Comparison of ENCODE assay signal across 8 mouse cellular contexts in the genomic region with DNA sequence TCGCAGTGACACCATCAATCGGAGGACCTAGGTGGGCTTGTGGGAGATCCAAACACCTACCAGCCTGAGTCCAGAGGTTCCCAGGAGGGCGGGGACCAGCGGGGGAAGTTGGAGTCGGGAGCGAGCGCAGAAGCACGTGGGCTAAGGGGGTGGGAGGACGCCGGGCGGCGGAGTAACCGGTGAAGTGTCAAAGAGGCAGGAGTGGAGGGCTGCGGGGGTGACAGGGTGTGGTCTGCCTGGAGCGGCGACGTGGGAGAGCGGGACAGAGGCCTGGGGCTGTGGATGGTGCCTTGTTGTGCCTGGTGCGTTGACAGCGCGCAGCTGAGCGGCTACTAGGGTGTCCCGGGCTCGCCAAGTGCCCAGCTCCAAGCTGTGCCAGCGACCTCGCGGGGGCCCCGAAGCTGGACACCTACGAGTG. TPM values are rescaled to one million over a fixed set of nuclear protein-coding genes. Genes with fewer than 3 reads are reported as not detected.
DNase-seq lines count a peak whose midpoint lies in the region; ATAC-seq and TF ChIP-seq lines count a peak whose summit lies in the region.

Gene Sema6d, plus strand, starts transcription at position 157 of the 418 bp plus-strand sequence.

- 2% methylated on average over 29 of the region's 29 CpGs for WGBS in heart, embryonic 13.5 days
- WGBS in lung, embryonic 16.5 days, result under 1% methylated on average over 28 of the region's 29 CpGs
- 3% methylated on average over 23 of the region's 29 CpGs for WGBS in stomach, postnatal 0 days

- H3K9me3 ChIP-seq in heart, embryonic 13.5 days, result no peaks in the 10 kb centered on the region
- no peaks in the 10 kb centered on the region for H3K9me3 ChIP-seq in lung, embryonic 16.5 days (ENCODE audit: control insufficient read depth, low read length)
- no peaks in the 10 kb centered on the region for H3K9me3 ChIP-seq in stomach, postnatal 0 days (ENCODE audit: control insufficient read depth, low read length)

- peak within 1 kb of the TSS; percentile 75 for H3K9ac ChIP-seq in heart, embryonic 13.5 days
- peak within 1 kb of the TSS; percentile 65 for H3K9ac ChIP-seq in lung, embryonic 16.5 days (ENCODE audit: low read length)
- H3K9ac ChIP-seq in stomach, postnatal 0 days (ENCODE audit: low read length), result peak within 1 kb of the TSS; percentile 41

- DNase-seq in layer of hippocampus, adult 11-12 months (ENCODE audit: low spot score), result peak; percentile 21
- DNase-seq in layer of hippocampus, adult 9-10 months (ENCODE audit: low spot score), result no peak
- peak; percentile 41 for DNase-seq in embryo, embryonic 9.5 days (ENCODE audit: extremely low spot score)
- DNase-seq in layer of hippocampus, adult 9-11 months, result peak; percentile 17
- peak; percentile 16 for DNase-seq in stomach, postnatal 0 days (ENCODE audit: low spot score)
- no peak for DNase-seq in urinary bladder, postnatal 25 days (ENCODE audit: low spot score)

- no peak for TF ChIP-seq CTCF in stomach, postnatal 0 days (IDR thresholded peaks at IDR 0.05; ENCODE audit: low read depth)

- H3K36me3 ChIP-seq in heart, embryonic 13.5 days, result no peaks in the 10 kb centered on the region
- H3K36me3 ChIP-seq in lung, embryonic 16.5 days (ENCODE audit: control insufficient read depth, insufficient read depth, low read length), result no peaks in the 10 kb centered on the region
- no peaks in the 10 kb centered on the region for H3K36me3 ChIP-seq in stomach, postnatal 0 days (ENCODE audit: control insufficient read depth, insufficient read depth, low read length)

- no peak within 1 kb of the TSS for H3K27ac ChIP-seq in heart, embryonic 13.5 days (replicated peaks)
- no peak within 1 kb of the TSS for H3K27ac ChIP-seq in lung, embryonic 16.5 days (ENCODE audit: low read length)
- no peak within 1 kb of the TSS for H3K27ac ChIP-seq in stomach, postnatal 0 days (replicated peaks)

- H3K4me1 ChIP-seq in heart, embryonic 13.5 days, result peaks cover 10% of the 10 kb centered on the region; the same call in 1 of the 2 replicates
- H3K4me1 ChIP-seq in lung, embryonic 16.5 days (replicated peaks; ENCODE audit: control insufficient read depth, insufficient read depth, low read length), result peaks cover 9% of the 10 kb centered on the region
- H3K4me1 ChIP-seq in stomach, postnatal 0 days (replicated peaks; ENCODE audit: control insufficient read depth, insufficient read depth), result peaks cover 8% of the 10 kb centered on the region

- peak within 1 kb of the TSS; percentile 87 for H3K4me2 ChIP-seq in heart, embryonic 13.5 days
- peak within 1 kb of the TSS; percentile 95 for H3K4me2 ChIP-seq in lung, embryonic 16.5 days (ENCODE audit: low read depth, low read length)
- peak within 1 kb of the TSS; percentile 78 for H3K4me2 ChIP-seq in stomach, postnatal 0 days (replicated peaks; ENCODE audit: low read depth)

- no peak for TF ChIP-seq EP300 in stomach, postnatal 0 days (optimal IDR thresholded peaks at IDR 0.05)

- no peak; the same call in 1 of the 2 replicates for ATAC-seq in heart, embryonic 13.5 days (ENCODE audit: extremely low read depth, insufficient number of reproducible peaks, low FRiP score, low TSS enrichment)
- peak; percentile 69 for ATAC-seq in lung, embryonic 16.5 days (ENCODE audit: low read depth)
- peak; percentile 32; the same call in 1 of the 2 replicates for ATAC-seq in stomach, postnatal 0 days (ENCODE audit: low FRiP score, low TSS enrichment)

- H3K27me3 ChIP-seq in heart, embryonic 13.5 days (replicated peaks), result peaks cover 41% of the 10 kb centered on the region
- H3K27me3 ChIP-seq in lung, embryonic 16.5 days (ENCODE audit: control insufficient read depth, insufficient read depth, low read depth, low read length), result peaks cover 22% of the 10 kb centered on the region
- no peaks in the 10 kb centered on the region for H3K27me3 ChIP-seq in stomach, postnatal 0 days (ENCODE audit: control insufficient read depth, insufficient read depth, low read length)

- peak within 1 kb of the TSS; percentile 65 for H3K4me3 ChIP-seq in heart, embryonic 13.5 days
- H3K4me3 ChIP-seq in lung, embryonic 16.5 days (ENCODE audit: low read length), result peak within 1 kb of the TSS; percentile 61
- peak within 1 kb of the TSS; percentile 45 for H3K4me3 ChIP-seq in stomach, postnatal 0 days (ENCODE audit: low read depth, low read length)

RNA-seq across cellular contexts. Expression of gene Sema6d, which starts in this region (rescaled TPM):
- polyA plus RNA-seq in heart, embryonic 13.5 days (2015; fragmentation: Nextera tagmentation; extraction: Ambion mirVana), result 18.6 and 18.8 TPM in 2 replicates
- 18.1 and 19.0 TPM in 2 replicates for polyA plus RNA-seq in lung, embryonic 16.5 days (2015; fragmentation: Nextera tagmentation; extraction: Ambion mirVana)
- 2.1 and 2.2 TPM in 2 replicates for polyA plus RNA-seq in stomach, postnatal 0 days (2015; fragmentation: Nextera tagmentation; extraction: Ambion mirVana)

Comparison
In these comparisons a context has a peak if more than half of its experiments do, and no peak if none do; other contexts are left out.
1. DNase-seq: peak in layer of hippocampus, adult 11-12 months (single experiment), embryo, embryonic 9.5 days (single experiment), layer of hippocampus, adult 9-11 months (single experiment) and stomach, postnatal 0 days (single experiment); none in layer of hippocampus, adult 9-10 months (single experiment) and urinary bladder, postnatal 25 days (single experiment).
2. Peak in every context shown above with its lines, with median percentiles within 50 percentile points of each other: H3K4me2 ChIP-seq, H3K4me3 ChIP-seq and H3K9ac ChIP-seq.